Mouse (Mus musculus): ENCODE measurements at regions not wholly inside any gene's neighbourhood (a gene's known extent, or its start where the extent isn't known, plus 50 kb on each side); places are given as distances from the start of the nearest gene placed in this dataset.

GRCm38 (mm10) chr3:8035091-8035729, 1415.0 kb upstream of the 1700008P02Rik start:
- no peak overlapping the region for H3K4me3 ChIP-seq (ENCODE audit: low read depth, low read length)
- no peaks in the 10 kb centered on the region for H3K27me3 ChIP-seq (ENCODE audit: control insufficient read depth, insufficient read depth, low read length)
- no peak overlapping the region for H3K27ac ChIP-seq (ENCODE audit: low read depth, low read length)
- no peaks in the 10 kb centered on the region for H3K9me3 ChIP-seq (ENCODE audit: control insufficient read depth, low read length)
- no peaks in the 10 kb centered on the region for H3K4me1 ChIP-seq (replicated peaks; ENCODE audit: control insufficient read depth, insufficient read depth, low read length)
- ATAC-seq (ENCODE audit: low FRiP score) (peak; percentile 20; the same call in 1 of the 2 replicates), DNase-seq (ENCODE audit: low spot score) (peak; percentile 4)
- H3K36me3 ChIP-seq (ENCODE audit: control insufficient read depth, insufficient read depth, low read length) = no peaks in the 10 kb centered on the region
- H3K9ac ChIP-seq (ENCODE audit: low read depth, low read length) = no peak overlapping the region
- WGBS = 74% methylated on average over 14 of the region's 14 CpGs
- H3K4me2 ChIP-seq (replicated peaks; ENCODE audit: low read depth, low read length) = no peak overlapping the region

- Histone ChIP-seq H3K4me1 (replicated peaks; ENCODE audit: control insufficient read depth, insufficient read depth, low read length) (no peaks in the 10 kb centered on the region), H3K4me2 (replicated peaks; ENCODE audit: low read depth, low read length) (no peak overlapping the region), H3K36me3 (ENCODE audit: control insufficient read depth, insufficient read depth, low read length) (no peaks in the 10 kb centered on the region), H3K9ac (ENCODE audit: low read depth, low read length) (no peak overlapping the region), H3K9me3 (ENCODE audit: control insufficient read depth, low read length) (no peaks in the 10 kb centered on the region), H3K27ac (ENCODE audit: low read depth, low read length) (no peak overlapping the region), H3K4me3 (ENCODE audit: low read depth, low read length) (no peak overlapping the region), H3K27me3 (ENCODE audit: control insufficient read depth, insufficient read depth, low read length) (no peaks in the 10 kb centered on the region)
- no peak for ATAC-seq (ENCODE audit: low FRiP score)
- no peak for DNase-seq (ENCODE audit: low spot score)
- 81% methylated on average over 4 of the region's 4 CpGs for WGBS
These were observed 1406.2 kb upstream of the 1700008P02Rik start for GRCm38 (mm10) chr3:8026325-8027017.

- no peaks in the 10 kb centered on the region for H3K27me3 ChIP-seq (ENCODE audit: control insufficient read depth, insufficient read depth, low read length)
- no peak overlapping the region for H3K9ac ChIP-seq (ENCODE audit: low read depth, low read length)
- no peak for DNase-seq (ENCODE audit: low spot score)
- no peak overlapping the region for H3K4me3 ChIP-seq (ENCODE audit: low read depth, low read length)
- H3K27ac ChIP-seq (ENCODE audit: low read depth, low read length) = no peak overlapping the region
- no peak for ATAC-seq (ENCODE audit: low FRiP score)
- H3K4me2 ChIP-seq (replicated peaks; ENCODE audit: low read depth, low read length) = no peak overlapping the region
- H3K9me3 ChIP-seq (ENCODE audit: control insufficient read depth, low read length) = no peaks in the 10 kb centered on the region
- H3K36me3 ChIP-seq (ENCODE audit: control insufficient read depth, insufficient read depth, low read length) = no peaks in the 10 kb centered on the region
- 92% methylated on average over 10 of the region's 10 CpGs for WGBS
- H3K4me1 ChIP-seq (replicated peaks; ENCODE audit: control insufficient read depth, insufficient read depth, low read length) = no peaks in the 10 kb centered on the region
These were observed 1402.4 kb upstream of the 1700008P02Rik start for GRCm38 (mm10) chr3:8022654-8023053.

- Histone ChIP-seq H3K4me1 (replicated peaks; ENCODE audit: control insufficient read depth, insufficient read depth, low read length) (no peaks in the 10 kb centered on the region), H3K4me2 (replicated peaks; ENCODE audit: low read depth, low read length) (no peak overlapping the region), H3K9me3 (ENCODE audit: control insufficient read depth, low read length) (no peaks in the 10 kb centered on the region), H3K36me3 (ENCODE audit: control insufficient read depth, insufficient read depth, low read length) (no peaks in the 10 kb centered on the region), H3K27me3 (ENCODE audit: control insufficient read depth, insufficient read depth, low read length) (no peaks in the 10 kb centered on the region), H3K9ac (ENCODE audit: low read depth, low read length) (no peak overlapping the region), H3K4me3 (ENCODE audit: low read depth, low read length) (no peak overlapping the region), H3K27ac (ENCODE audit: low read depth, low read length) (peak overlapping the region; percentile 24; the same call in 1 of the 2 replicates)
- DNase-seq (ENCODE audit: low spot score) (no peak), ATAC-seq (ENCODE audit: low FRiP score) (peak; percentile 55; the same call in 1 of the 2 replicates)
- WGBS = 81% methylated on average over 3 of the region's 3 CpGs
These were observed 1397.2 kb upstream of the 1700008P02Rik start for GRCm38 (mm10) chr3:8017489-8017888.

- no peaks in the 10 kb centered on the region for H3K4me1 ChIP-seq (replicated peaks; ENCODE audit: control insufficient read depth, insufficient read depth, low read length)
- ATAC-seq (ENCODE audit: low FRiP score) (peak; percentile 95), DNase-seq (ENCODE audit: low spot score) (peak; percentile 65)
- no peaks in the 10 kb centered on the region for H3K36me3 ChIP-seq (ENCODE audit: control insufficient read depth, insufficient read depth, low read length)
- H3K27me3 ChIP-seq (ENCODE audit: control insufficient read depth, insufficient read depth, low read length) = no peaks in the 10 kb centered on the region
- no peak overlapping the region for H3K9ac ChIP-seq (ENCODE audit: low read depth, low read length)
- H3K27ac ChIP-seq (ENCODE audit: low read depth, low read length) = no peak overlapping the region
- no peaks in the 10 kb centered on the region for H3K9me3 ChIP-seq (ENCODE audit: control insufficient read depth, low read length)
- no peak overlapping the region for H3K4me3 ChIP-seq (ENCODE audit: low read depth, low read length)
- no peak overlapping the region for H3K4me2 ChIP-seq (replicated peaks; ENCODE audit: low read depth, low read length)
These were observed 1396.7 kb upstream of the 1700008P02Rik start for GRCm38 (mm10) chr3:8016945-8017344.

- H3K27ac ChIP-seq (ENCODE audit: low read depth, low read length) = no peak overlapping the region
- no peaks in the 10 kb centered on the region for H3K9me3 ChIP-seq (ENCODE audit: control insufficient read depth, low read length)
- ATAC-seq (ENCODE audit: low FRiP score) (no peak), DNase-seq (ENCODE audit: low spot score) (no peak)
- H3K4me2 ChIP-seq (replicated peaks; ENCODE audit: low read depth, low read length) = no peak overlapping the region
- no peak overlapping the region for H3K4me3 ChIP-seq (ENCODE audit: low read depth, low read length)
- H3K4me1 ChIP-seq (replicated peaks; ENCODE audit: control insufficient read depth, insufficient read depth, low read length) = no peaks in the 10 kb centered on the region
- 91% methylated on average over 4 of the region's 4 CpGs for WGBS
- H3K36me3 ChIP-seq (ENCODE audit: control insufficient read depth, insufficient read depth, low read length) = no peaks in the 10 kb centered on the region
- no peak overlapping the region for H3K9ac ChIP-seq (ENCODE audit: low read depth, low read length)
- no peaks in the 10 kb centered on the region for H3K27me3 ChIP-seq (ENCODE audit: control insufficient read depth, insufficient read depth, low read length)
These were observed 1389.7 kb upstream of the 1700008P02Rik start for GRCm38 (mm10) chr3:8009966-8010365.

- ATAC-seq (ENCODE audit: low FRiP score) (no peak), DNase-seq (ENCODE audit: low spot score) (no peak)
- no peaks in the 10 kb centered on the region for H3K4me1 ChIP-seq (replicated peaks; ENCODE audit: control insufficient read depth, insufficient read depth, low read length)
- H3K36me3 ChIP-seq (ENCODE audit: control insufficient read depth, insufficient read depth, low read length) = no peaks in the 10 kb centered on the region
- no peak overlapping the region for H3K4me2 ChIP-seq (replicated peaks; ENCODE audit: low read depth, low read length)
- no peaks in the 10 kb centered on the region for H3K9me3 ChIP-seq (ENCODE audit: control insufficient read depth, low read length)
- WGBS = 76% methylated on average over 10 of the region's 10 CpGs
- no peak overlapping the region for H3K4me3 ChIP-seq (ENCODE audit: low read depth, low read length)
- no peaks in the 10 kb centered on the region for H3K27me3 ChIP-seq (ENCODE audit: control insufficient read depth, insufficient read depth, low read length)
- no peak overlapping the region for H3K9ac ChIP-seq (ENCODE audit: low read depth, low read length)
- no peak overlapping the region for H3K27ac ChIP-seq (ENCODE audit: low read depth, low read length)
These were observed 1386.6 kb upstream of the 1700008P02Rik start for GRCm38 (mm10) chr3:8006708-8007395.

DNA sequence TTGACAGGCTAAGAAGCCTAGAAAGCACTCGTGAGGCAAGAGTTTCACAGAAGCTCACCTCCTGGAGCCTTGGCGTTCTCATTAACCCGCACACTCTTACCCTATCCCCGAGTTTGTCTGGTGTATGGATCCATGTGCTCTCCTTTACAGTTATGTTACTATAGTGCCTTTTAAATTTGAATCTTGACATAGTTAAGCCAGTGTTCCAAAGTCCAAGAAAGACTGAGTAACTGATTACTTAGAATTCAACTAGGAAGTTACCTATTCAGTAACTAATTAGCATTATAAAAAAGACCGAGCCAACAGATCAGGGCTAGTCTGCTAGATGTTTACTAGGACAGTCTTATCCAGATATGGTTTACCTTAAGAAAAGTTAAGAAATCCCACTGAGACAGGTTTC, 1386.0 kb upstream of the 1700008P02Rik start:
- Histone ChIP-seq H3K4me2 (replicated peaks; ENCODE audit: low read depth, low read length) (no peak overlapping the region), H3K27ac (ENCODE audit: low read depth, low read length) (no peak overlapping the region)
- 80% methylated on average over 5 of the region's 5 CpGs for WGBS

More for the DNA sequence above, 1386.0 kb upstream of the 1700008P02Rik start:
- Histone ChIP-seq H3K36me3 (ENCODE audit: control insufficient read depth, insufficient read depth, low read length) (no peaks in the 10 kb centered on the region), H3K9ac (ENCODE audit: low read depth, low read length) (no peak overlapping the region), H3K27me3 (ENCODE audit: control insufficient read depth, insufficient read depth, low read length) (no peaks in the 10 kb centered on the region), H3K4me1 (replicated peaks; ENCODE audit: control insufficient read depth, insufficient read depth, low read length) (no peaks in the 10 kb centered on the region), H3K9me3 (ENCODE audit: control insufficient read depth, low read length) (no peaks in the 10 kb centered on the region), H3K4me3 (ENCODE audit: low read depth, low read length) (no peak overlapping the region)
- DNase-seq (ENCODE audit: low spot score) = no peak
- ATAC-seq (ENCODE audit: low FRiP score) = no peak

Data from hindbrain, embryonic 11.5 days (tissue).